Mouse (Mus musculus) CD4-positive, CD25-positive, alpha-beta regulatory T cell, adult 4 months (primary cell): ENCODE results near the gene Fbln2. TPM values are rescaled to one million over a fixed set of nuclear protein-coding genes. Genes with fewer than 3 reads are reported as not detected.

ENCODE experiments used
- polyA plus RNA-seq, 2 experiments: library from polyadenylated mRNA; unstranded; fragments of 100-300 nt; shearing (Covaris generic); gene quantifications; one replicate each; pipeline ENCODE4 v1.2.1; 2017

Fbln2 gene
- polyA plus RNA-seq, 2 experiments from 2014 or later: 0.86 to 0.90 TPM

Other genes with a start within 250 kb of the Fbln2 start
- 1 to 10 TPM; 6.6 to 8.9 TPM for gene Iqsec1, start 223.8 kb upstream of the Fbln2 start, polyA plus RNA-seq
- 100 to 1,000 TPM in 1 of 2 experiments, 10 to 100 TPM in 1; 86.2 to 109 TPM for gene Nup210, start 95.6 kb upstream of the Fbln2 start, polyA plus RNA-seq
- gene Hdac11, start 55.8 kb upstream of the Fbln2 start, polyA plus RNA-seq: 1 to 10 TPM; 1.5 to 2.0 TPM
- not detected for gene Wnt7a, start 198.9 kb downstream of the Fbln2 start, polyA plus RNA-seq